Mouse (Mus musculus): Measurements from ENCODE around the gene Ddit4.

The Ddit4 gene

DNA sequence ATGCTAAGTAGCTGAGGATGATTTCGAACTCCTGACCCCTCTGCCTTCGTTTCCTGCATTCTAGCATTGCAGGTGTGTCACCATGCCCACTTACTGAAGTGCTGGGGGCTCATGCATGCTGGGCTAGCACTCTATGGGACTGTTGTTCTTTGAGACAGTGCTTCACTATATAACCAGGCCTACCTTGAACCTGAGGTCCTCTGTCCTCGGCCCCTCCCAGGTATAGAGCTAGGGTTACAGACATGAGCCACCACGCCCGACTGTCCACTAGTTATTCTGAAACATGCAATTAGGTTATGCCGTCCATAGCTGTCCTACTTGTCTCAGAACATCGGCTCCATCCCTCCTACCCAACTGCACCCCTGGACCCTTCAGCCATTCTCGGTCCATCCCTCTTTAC lies 20.2 kb upstream of the Ddit4 start:
- no peak for DNase-seq

DNA sequence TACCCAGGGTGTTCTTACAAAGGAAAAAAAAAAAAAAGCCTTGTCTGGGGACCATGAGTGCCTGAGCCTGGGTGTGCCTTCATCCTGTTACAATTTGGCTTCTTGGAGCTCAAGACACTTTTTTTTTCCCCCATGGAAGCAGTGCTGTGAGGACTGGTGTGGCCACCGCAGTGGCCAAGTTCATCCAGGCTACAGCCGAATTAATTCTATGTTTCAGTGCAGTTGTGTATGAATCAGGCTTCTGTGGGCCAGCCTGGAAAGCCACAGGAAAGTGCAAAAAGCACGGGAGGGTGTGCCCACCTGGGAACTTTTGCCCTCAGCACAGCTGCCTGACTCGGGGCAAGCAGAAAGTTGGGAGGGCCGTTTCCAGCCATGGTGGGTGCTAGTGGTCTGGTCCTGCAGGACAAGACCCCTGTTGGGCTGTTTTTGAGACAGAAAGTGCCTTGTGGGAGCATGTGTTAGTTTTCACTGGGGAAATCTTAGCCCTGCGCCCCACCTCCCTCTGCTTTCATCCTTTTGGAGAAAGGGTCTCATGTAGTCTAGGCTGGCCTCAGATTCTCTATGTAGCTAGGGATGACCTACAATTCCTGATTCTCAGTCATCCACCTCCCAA lies 18.9 kb upstream of the Ddit4 start:
- no peak for DNase-seq

DNA sequence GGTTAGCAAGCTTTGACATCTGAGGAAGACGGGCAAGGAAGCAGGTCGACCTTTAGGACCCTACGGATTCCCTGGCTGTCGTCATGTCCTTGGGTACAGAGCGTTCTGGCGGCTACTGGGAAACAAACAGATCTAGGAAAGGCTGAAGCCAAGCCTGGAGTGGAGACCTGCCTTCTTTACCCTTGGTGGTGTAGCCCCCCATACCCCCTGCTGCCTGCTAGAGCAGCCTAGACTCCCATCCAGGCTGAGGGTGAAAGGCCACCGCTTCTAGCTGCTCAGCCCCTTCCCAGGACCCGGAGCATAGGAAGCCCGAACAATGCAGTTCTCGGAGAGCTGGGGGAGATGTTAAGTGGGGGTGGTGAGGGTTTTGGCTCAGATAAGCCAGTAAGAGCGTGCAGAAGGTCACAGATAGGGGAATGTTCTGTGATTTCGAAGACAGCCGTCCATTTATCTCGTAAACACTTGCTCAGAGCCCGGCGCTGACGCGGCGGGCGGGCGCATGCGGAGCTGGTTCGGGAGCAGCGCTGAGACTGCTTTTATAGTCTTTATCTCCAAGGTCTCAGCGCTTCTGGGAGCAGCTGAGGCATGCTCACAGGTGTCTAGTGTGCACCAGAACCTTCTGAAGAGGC lies 18.3 kb upstream of the Ddit4 start:
- peak; percentile 54 for DNase-seq

DNA sequence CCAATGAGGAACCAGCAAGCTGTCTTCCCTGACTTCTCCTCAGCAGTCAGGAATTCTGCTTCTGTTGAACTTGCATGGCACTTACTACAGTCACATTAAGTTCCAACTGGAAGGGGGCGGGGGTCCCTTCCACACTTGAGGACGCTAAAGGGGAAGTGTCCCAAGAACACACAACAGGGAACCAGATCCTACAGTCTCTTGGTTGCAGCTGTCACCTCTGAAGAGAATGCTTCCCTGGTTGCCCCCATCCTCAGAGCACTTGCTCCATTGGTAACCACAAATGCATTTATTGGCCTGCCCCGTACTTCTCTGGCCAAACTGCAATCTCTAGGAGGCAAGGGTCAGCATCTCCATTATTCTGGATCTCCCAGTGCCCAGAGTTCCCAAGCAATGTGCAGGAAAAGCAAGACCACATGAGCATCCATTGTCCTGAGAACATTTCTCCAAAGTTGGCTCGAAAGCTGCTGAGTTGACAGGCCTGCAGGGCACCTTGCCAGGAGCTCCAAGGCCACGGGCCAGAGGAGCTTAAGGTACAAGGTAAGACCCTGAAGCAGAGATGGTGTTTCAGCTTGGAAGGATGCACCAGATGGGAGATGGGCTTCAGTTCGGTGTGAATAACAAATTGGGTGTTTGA lies 15.8 kb upstream of the Ddit4 start:
- no peak for DNase-seq

DNA sequence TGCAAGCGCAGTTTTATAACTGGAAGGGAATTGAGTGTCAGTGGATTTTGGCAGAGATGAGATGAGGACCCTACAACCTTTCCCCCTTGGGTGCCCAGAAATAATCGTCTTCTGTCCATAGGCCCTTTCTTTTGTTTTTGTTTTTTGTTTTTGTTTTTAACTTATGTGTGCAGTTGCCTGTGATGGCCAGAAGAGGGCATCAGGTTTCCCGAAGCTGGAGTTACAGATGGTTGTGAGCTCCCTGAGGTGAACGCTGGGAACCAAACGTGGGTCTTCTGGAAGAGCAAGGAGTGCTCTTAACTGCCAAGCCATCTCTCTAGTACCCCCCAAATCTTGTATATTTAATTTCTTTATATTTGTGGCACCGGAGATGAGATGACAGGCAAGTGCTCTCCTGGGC lies 15.1 kb upstream of the Ddit4 start:
- no peak for DNase-seq

DNA sequence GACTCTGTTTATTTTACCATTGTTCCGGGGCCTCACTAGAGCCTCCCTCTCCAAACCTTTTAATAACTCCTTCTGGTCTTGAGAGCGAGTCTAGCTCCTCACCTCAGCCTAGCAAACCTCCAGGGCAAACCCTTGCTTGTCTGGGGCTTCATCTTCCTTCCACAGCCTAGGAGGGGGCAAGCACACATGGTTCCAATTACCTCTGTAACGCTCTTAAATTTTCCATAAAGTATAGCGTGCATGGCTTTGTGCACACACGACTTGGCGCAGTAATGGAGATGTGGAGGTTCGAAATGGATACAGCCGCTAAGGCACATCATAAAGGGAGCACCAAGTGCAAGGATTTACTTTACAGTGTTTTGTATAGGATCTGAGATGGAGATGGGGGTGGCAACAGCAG lies 14.2 kb upstream of the Ddit4 start:
- DNase-seq, result no peak

DNA sequence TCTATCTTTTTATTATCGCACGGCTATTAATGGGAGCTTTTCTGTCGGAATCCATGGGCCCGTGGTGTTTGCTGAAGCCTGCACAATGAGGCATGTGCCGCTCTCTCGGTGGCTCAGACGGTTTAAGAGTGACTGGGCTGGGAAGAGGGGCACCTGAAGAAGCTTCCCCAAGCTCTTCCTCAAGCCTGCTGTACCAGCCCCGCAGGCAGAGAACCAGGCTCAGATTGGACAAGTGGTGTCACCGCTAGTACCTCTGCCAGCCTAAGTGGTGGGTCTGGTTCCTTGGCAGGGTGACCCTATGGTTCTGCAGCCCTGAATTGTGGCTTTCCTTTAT lies 13.7 kb upstream of the Ddit4 start:
- no peak for DNase-seq

DNA sequence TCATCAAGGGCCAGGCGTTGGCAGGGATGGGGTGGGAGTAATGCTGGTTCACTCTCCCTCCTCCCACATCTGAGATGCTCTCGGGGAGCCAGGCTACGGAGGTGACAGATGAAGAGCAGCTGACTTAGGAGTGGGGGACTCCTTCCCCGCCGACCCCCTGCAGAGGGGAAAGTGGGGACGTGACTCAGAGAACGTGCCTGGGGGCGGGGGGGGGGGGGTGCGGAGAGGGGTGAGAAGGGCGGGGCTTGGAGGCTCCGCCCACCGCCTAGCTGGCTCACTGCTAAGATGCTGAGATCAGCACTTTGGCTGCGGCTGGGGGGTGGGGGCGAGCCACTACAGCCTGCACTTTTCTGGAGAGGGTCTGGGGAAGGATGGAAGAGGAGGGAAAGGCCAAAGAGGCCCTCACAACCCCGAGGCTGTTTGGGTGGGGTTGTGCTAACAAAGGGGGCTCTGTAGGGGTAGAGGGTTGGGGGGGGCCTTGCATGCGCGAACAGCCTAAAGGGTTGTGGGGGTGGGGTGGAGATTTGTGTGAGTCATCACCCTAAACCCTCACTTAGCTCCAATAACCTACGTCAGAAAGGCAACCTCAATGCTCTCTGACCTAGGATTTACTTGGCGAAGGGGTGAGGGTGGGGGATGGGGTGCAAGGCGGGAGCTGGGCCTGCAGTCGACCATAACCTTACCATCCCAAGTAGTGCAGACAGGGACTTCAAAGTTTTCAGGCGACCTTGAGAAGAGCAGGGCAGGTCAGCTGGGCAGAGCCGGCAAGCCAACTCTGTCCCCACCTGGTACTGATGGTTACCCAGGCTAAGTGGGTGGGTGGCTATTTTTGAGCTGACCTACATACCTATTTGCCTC lies 13.1 kb upstream of the Ddit4 start:
- peak; percentile 43 for DNase-seq

DNA sequence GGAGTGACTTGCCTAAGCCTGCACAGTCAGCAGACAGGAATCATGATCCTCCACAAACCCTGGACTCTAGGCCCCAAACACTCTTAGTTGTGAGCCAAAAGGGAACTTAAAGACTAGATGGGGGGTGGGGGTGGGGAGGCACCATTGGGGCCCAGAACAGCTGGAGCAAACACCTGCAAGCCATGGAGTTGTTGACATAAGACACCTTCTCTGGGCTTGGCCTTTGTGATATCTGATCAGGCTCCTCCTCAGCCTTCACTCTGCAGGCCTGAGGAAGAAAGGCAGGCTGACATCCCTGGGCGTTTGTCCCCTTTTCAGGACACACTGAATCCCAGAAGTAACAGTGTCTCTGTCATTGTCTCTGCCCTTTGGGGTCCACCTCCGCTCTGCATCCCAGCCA lies 12.0 kb upstream of the Ddit4 start:
- no peak for DNase-seq

DNA sequence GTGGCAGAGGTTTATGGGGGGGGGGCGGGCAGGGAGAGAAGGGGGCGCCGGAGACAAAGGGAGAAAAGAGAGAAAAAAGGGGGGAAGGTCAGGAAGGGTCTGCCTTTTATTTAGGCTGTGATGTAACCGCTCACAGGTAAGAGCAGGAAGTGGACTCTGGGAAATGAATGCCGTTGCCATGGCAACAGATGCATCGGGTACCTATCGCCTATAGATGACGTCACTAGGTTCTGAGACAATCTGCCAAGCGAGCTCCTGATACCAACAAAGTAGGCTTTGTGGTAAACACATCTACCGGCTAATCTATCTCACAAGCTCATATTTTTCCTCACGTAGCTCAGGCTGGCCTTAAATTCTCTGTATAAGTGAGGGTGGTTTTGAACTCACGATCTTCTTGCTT lies 7.9 kb upstream of the Ddit4 start:
- DNase-seq, result no peak

DNA sequence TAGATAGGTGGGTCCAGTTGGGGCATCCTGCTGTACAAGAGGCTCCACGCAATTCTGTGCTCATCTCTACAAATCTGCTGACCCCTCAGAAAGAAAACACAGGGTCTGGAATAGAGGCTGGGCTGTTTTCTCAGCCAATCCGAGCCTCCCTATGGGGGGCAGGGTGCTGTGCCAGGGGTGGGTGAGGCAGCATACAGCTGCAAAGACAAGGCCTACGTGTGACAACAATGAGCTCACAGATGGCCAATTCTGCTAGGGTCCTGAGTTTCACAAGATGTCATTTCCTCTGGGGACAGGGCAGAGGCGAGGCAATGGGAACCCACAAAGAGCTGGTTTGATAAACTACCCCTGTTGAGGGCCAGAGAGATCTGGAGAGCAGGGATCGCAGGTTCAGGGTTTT lies 6.8 kb upstream of the Ddit4 start:
- no peak for DNase-seq

DNA sequence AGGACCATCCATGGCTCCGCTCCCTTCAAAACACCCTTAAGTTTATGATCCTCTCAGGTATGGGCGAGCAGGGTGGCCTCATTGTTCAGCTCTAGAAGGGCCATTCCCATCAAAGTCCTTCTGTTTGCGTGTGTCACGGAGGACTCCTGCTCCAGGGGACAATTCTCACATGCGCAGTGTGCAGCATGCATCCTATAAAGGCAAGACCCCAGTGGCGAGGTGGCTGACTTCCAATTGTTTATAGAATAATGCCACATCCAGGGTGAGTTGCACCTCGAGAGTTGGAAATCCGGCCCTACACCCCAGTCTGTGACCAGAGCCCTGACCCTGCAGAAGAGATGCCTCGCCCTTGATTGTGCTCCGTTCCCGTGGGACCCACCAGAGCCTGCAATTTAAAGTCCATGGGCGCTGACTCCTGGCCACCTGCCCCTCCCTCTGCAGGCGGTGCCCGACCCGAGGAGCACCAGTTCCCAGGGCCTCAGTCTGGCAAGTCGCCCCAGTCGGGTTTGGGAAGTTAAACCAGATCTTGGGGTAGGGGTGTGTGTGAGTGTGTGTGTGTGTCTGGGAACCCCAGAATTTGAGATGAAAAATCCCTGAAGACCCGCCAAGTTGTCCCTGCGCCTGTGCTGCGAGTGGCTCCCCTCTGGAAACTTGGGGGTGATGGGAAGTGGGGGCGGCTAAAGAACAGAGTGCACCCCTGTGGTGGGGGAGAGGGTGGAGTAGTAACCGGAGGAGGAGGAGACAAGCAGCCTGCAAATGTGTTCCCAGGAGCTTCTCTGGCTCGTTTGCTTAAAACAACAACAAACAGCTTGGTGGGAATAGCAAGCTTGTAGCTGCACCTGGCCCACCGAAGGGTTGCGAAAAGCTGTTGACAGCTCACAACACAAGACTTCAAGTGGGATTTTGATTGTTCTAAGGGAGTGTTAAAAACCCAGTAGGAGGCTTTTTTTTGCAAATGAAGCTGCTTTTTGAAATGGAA lies 5.8 kb upstream of the Ddit4 start:
- DNase-seq, result peak; percentile 66

DNA sequence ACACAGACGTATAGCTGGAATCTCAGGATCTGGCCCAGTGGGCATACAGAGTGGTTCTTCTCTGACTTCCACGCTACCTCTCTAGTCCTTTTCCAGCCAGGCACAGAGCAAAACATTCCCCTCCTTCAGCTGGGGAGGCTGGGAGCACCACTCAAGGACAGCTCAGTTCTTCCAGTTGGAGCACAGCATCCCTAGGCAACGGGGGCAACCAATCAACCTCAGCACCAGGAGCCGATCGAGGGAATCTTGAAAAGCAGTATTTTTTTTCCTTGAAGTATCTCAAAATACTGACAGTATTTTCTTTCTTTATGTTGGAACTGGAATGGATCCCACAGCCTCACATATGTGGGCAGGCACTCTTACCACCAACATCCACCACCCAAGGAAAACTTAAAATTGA lies 5.0 kb upstream of the Ddit4 start:
- no peak for DNase-seq

DNA sequence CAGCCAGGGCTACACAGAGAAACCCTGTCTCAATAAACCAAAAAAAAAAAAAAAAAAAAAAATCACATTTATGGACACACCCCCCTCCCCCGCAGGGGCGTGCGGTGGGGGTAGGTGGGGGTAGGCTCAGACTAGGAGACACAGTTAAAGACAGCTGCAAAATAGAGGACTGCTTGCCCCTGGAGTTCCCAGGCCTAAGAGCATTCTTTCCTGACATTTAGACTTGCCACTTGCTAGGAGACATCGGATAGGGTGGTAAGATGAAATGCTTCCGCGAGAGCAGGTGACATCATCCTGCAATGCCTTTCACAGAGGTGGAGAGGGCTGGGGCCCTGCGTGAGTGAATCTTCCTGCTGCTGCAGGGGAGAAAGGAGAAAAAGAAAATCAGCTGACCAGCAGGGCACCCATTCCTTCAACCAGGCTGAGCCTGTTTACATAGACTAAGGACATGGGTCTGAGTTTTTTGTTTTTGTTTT lies 2.0 kb upstream of the Ddit4 start:
- DNase-seq, result no peak

DNA sequence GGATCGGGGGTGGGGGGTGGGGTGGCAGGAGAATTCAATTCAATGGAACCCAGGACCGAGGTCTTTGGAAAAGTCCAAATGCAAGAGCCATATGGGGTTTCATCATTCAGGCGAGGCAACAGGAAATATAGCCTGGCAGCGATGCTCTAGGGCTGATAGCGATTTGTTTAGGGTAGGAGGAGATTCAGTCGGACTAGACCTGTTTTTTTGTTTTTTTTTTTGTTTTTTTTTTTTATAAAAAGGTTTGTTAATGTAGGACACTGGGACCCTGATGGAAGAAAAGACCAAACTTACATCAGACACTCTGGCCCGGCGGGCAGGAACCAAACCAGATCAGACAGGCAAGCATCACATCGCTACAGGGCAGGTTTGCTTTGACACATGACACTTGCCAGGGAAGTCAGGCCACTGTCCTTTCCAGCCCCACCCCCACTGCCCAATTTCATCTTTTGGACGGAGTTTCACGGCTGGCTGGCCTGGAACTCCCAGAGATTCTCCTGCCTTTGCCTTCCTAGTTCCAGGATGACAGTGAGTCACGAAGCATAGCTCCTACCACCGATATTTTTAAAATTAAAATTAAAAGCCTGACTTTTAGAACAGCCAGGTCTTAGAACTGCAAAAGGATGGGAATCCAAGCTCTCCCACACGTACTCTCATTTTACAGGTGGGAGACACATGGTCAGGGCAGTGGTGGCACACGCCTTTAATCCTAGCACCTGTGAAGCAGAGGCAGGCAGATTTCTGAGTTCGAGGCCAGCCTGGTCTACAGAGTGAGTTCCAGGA lies 1.3 kb upstream of the Ddit4 start:
- no peak for DNase-seq

DNA sequence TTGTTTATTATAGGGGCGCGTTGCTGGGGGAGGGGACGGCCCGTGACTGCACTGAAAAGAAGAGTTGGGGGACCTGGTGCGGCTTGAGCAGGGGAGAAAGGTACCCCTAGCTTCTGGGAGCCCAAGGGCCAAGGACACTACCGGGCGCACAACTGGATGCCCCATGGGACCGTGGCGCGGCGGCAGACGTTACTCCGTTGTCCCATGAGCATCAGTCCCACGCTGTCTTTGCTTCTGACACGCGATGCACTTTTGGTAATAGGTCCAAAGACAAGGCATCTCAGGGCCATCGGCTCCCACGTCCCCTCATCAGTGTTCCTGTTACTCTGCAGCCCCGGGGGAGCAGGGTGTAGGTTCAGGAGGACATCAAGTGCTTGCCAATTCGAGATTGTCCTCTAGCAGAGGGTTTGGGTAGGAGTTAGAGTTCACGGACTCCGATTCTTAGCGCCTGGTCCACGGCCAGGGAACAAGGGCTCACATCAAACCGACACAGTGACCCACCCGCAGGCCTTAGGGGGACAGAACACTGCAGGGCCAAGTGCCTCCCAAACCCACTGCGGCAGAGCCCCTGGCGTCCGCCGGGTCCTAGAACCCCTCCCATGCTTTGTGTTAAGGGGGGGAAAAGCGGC lies 632 bp upstream of the Ddit4 start:
- DNase-seq, result peak; percentile 65

DNA sequence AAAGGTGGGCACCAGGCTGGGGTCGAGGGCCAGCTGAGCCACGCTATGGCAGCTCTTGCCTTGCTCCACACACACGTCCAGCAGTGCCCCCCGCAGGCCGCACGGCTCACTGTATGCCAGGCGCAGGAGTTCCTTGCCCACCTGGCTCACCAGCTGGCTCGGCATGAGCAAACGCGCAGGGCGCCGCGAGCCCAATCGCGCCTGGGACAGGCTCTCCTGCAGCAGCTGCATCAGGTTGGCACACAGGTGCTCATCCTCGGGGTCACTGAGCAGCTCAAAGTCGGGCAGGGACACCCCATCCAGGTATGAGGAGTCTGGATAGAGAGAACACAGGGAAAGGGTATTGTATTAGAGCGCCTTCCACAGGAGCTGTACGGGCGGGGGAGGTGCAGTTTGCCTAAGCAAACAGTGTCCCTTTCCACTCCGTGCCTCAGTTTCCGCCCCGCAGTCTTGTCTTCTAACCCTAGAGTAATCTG lies 880 bp downstream of the Ddit4 start:
- peak; percentile 73 for DNase-seq

DNA sequence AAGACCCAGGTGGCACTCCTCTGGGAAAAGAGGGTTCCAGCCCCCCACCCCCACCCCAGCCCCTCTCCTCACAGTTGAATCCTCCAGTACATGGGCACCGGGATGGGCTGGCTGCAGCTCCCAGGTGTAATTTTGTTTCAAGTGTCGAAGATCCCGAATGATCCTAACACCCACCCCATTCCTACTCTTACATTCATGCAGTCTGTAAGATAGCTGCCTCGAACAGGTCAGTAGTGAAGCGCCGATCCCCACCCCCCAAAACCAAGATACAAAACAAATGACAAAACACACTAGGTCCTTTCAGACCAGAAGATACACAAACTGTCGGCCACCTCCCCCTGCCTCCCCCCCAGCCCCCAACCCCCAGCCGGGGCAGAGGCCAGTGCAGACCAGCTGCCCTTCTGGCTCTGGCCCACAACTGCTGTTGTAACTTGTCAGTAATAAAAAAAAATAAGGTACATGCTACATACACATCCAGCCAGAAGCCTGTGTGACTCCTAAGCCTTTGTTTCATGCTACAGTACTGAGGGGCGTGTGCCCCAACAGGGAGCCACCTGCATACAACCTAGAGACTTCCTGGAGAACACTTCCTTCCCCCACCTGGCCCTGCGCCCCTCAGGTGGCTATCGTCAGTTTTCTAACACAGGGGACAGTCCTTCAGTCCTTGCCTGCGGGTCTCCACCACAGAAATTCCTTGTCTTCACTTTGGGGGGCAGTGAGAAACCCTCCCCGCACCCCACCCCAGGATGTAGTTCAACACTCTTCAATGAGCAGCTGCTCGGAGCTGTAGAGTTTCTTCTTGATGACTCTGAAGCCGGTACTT lies 1.6 kb downstream of the Ddit4 start:
- DNase-seq, result no peak

DNA sequence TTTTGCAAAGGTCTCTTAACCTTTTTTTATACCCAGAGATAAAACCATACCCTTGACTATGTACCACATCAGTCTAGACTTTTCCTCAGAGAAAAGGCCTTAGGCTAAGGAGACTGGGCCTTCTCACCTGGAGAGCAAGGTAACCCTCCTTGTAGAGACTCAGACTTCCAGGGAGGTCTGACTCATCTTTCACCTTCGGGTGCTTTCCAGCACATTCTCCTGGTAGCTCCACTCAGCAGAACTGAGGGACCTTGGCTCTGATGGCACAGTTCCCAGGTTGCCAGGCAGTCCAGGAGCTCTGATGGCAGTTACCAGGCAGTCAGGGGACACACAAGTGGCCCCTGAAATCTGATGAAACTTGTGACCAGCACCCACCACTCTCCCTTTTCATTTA lies 2.4 kb downstream of the Ddit4 start:
- no peak for DNase-seq
